Mouse (Mus musculus) thymus, adult 2 months (tissue): Measurements from ENCODE around the gene Fam83g.

Experiments
- CTCF ChIP-seq: fragments of 200-500 bp; IDR thresholded peaks from 2 replicates; pipeline ENCODE4 v1.5.1; 2012; ENCODE audit warnings: mild to moderate bottlenecking, control low read depth, low read length, moderate library complexity, borderline replicate concordance; ENCODE audit not compliant: control insufficient read depth, poor library complexity, insufficient read depth; ENCODE audit errors: extremely low read depth
- POLR2A ChIP-seq: fragments of 200-500 bp; IDR thresholded peaks from 2 replicates; pipeline ENCODE4 v1.6.1; 2012; ENCODE audit warnings: mild to moderate bottlenecking, low read length, control low read depth, moderate library complexity; ENCODE audit not compliant: control insufficient read depth, poor library complexity, insufficient read depth; ENCODE audit errors: extremely low read depth

DNA sequence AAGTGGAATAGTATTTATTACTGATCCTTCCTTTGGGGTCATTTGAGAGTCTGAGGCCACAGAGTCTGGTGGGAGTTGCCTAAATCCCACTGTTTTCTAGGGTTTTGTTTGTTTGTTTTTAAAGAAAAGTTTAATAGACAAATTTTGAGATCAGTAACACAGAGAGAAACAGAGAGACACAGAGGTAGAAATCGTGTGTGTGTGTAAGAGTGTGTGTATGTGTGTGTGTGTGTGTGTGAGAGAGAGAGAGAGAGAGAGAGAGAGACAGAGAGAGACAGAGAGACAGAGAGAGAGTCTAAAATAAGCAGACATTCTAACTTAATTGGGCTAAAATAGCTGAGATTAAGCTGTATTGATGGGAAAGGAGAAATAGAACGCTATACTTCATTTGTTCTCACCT lies 30.3 kb upstream of the Fam83g start:
- TF ChIP-seq CTCF (no peak), POLR2A (no peak)
